Mouse (Mus musculus): ENCODE measurements around the gene 1700042G07Rik. TPM values are rescaled to one million over a fixed set of nuclear protein-coding genes. Genes with fewer than 3 reads are reported as not detected.

1700042G07Rik gene
- polyA plus RNA-seq, 1 experiment from 2014 or later: not detected

- Histone ChIP-seq H3K27ac (ENCODE audit: low read length) (peak within 1 kb of the TSS; percentile 79), H3K36me3 (ENCODE audit: control insufficient read depth, insufficient read depth, low read length) (peaks cover 43% of the 10 kb centered on the region), H3K4me3 (ENCODE audit: low read depth, low read length) (peak within 1 kb of the TSS; percentile 73), H3K4me2 (replicated peaks; ENCODE audit: low read depth, low read length) (peak within 1 kb of the TSS; percentile 76), H3K9me3 (ENCODE audit: control insufficient read depth, low read depth, low read length) (no peaks in the 10 kb centered on the region), H3K27me3 (ENCODE audit: control insufficient read depth, insufficient read depth, low read length) (no peaks in the 10 kb centered on the region), H3K4me1 (ENCODE audit: control insufficient read depth, insufficient read depth, low read length) (peaks cover 7% of the 10 kb centered on the region), H3K9ac (replicated peaks; ENCODE audit: low read depth, low read length) (peak within 1 kb of the TSS; percentile 89)
- 71% methylated on average over 6 of the region's 6 CpGs for WGBS
- no peak for ATAC-seq (ENCODE audit: insufficient number of reproducible peaks, insufficient read depth, low FRiP score, low read depth)
Observed at GRCm38 (mm10) chr4:116151238-116151637, 21.9 kb upstream of the 1700042G07Rik start, which contains the start of gene Lurap1. TSS of gene Lurap1 (minus strand) at chr4:116151338.

DNA sequence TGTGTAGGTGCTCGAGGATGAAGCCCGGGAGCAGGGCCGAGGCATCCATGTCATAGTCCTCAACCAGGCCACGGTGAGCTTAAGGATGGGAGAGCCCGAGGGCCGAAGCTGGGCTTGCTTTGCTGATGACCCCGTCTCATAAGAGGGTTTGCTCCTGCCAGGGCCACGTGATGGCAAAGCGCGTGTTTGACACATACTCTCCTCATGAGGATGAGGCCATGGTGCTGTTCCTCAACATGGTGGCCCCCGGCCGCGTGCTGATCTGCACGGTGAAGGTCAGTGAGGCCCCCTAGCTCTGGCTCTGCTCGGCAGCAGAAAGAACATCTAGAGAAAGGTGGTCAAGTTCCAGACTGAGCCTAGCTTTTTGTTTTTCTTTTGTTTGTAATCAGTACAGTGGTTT lies 20.5 kb upstream of the 1700042G07Rik start:
- no peak overlapping the region for H3K4me3 ChIP-seq (ENCODE audit: low read depth, low read length)
- ATAC-seq (ENCODE audit: insufficient number of reproducible peaks, insufficient read depth, low FRiP score, low read depth): no peak
- peaks cover 7% of the 10 kb centered on the region for H3K4me1 ChIP-seq (ENCODE audit: control insufficient read depth, insufficient read depth, low read length)
- H3K36me3 ChIP-seq (ENCODE audit: control insufficient read depth, insufficient read depth, low read length): peaks cover 58% of the 10 kb centered on the region
- no peak overlapping the region for H3K27ac ChIP-seq (ENCODE audit: low read length)
- H3K27me3 ChIP-seq (ENCODE audit: control insufficient read depth, insufficient read depth, low read length): no peaks in the 10 kb centered on the region
- H3K9me3 ChIP-seq (ENCODE audit: control insufficient read depth, low read depth, low read length): no peaks in the 10 kb centered on the region
- WGBS: 94% methylated on average over 15 of the region's 15 CpGs
- H3K9ac ChIP-seq (replicated peaks; ENCODE audit: low read depth, low read length): no peak overlapping the region
- H3K4me2 ChIP-seq (replicated peaks; ENCODE audit: low read depth, low read length): no peak overlapping the region

DNA sequence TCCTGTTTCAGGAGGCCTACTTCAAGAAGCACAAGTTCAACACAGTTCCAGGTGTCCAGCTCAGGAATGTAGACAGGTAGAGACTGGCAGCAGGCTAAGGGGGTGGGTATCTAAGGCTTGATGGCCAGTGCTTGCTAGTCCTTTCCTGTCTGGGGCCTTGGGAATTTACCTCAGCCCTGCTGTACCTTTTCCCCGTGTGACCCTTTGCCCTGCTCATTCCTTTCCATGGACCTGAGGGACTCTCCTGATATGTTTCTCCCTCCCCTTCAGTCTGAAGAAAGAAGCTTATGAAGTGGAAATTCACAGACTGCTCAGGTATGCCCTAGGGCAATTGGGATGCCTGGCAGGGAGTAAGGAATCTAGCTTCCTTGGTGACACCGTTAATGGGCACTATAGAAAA lies 15.3 kb upstream of the 1700042G07Rik start:
- no peak overlapping the region for H3K4me2 ChIP-seq (replicated peaks; ENCODE audit: low read depth, low read length)
- 94% methylated on average over 2 of the region's 2 CpGs for WGBS
- H3K4me3 ChIP-seq (ENCODE audit: low read depth, low read length): no peak overlapping the region
- no peaks in the 10 kb centered on the region for H3K4me1 ChIP-seq (ENCODE audit: control insufficient read depth, insufficient read depth, low read length)
- H3K27ac ChIP-seq (ENCODE audit: low read length): no peak overlapping the region
- no peak for ATAC-seq (ENCODE audit: insufficient number of reproducible peaks, insufficient read depth, low FRiP score, low read depth)
- no peaks in the 10 kb centered on the region for H3K9me3 ChIP-seq (ENCODE audit: control insufficient read depth, low read depth, low read length)
- no peaks in the 10 kb centered on the region for H3K27me3 ChIP-seq (ENCODE audit: control insufficient read depth, insufficient read depth, low read length)
- no peak overlapping the region for H3K9ac ChIP-seq (replicated peaks; ENCODE audit: low read depth, low read length)
- peaks cover 67% of the 10 kb centered on the region for H3K36me3 ChIP-seq (ENCODE audit: control insufficient read depth, insufficient read depth, low read length)

DNA sequence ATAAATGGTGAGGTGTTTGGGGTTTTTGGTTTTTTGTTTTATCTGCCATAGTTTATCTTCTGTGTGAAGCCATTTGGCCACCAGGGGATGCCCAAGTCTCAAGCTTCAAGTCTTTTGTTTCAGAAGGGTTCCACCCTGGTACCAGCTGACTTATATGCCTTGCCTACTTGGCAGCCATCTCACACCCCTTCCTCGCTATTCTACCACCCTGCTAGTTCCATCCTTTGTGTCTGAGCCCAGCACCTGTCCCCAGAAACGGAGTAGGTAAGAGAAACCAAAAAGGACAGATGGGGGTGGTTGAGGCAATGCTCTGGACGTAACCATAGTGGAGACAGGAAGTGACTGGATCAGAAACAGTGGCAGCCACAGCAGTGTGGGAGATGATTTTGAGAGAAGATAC lies 13.3 kb upstream of the 1700042G07Rik start:
- Histone ChIP-seq H3K4me2 (replicated peaks; ENCODE audit: low read depth, low read length) (no peak overlapping the region), H3K27ac (ENCODE audit: low read length) (no peak overlapping the region), H3K9ac (replicated peaks; ENCODE audit: low read depth, low read length) (no peak overlapping the region), H3K9me3 (ENCODE audit: control insufficient read depth, low read depth, low read length) (no peaks in the 10 kb centered on the region), H3K4me1 (ENCODE audit: control insufficient read depth, insufficient read depth, low read length) (no peaks in the 10 kb centered on the region), H3K4me3 (ENCODE audit: low read depth, low read length) (no peak overlapping the region), H3K27me3 (ENCODE audit: control insufficient read depth, insufficient read depth, low read length) (no peaks in the 10 kb centered on the region), H3K36me3 (ENCODE audit: control insufficient read depth, insufficient read depth, low read length) (peaks cover 46% of the 10 kb centered on the region)
- WGBS: 82% methylated on average over 3 of the region's 3 CpGs
- ATAC-seq (ENCODE audit: insufficient number of reproducible peaks, insufficient read depth, low FRiP score, low read depth): no peak

- Histone ChIP-seq H3K4me1 (ENCODE audit: control insufficient read depth, insufficient read depth, low read length) (no peaks in the 10 kb centered on the region), H3K27me3 (ENCODE audit: control insufficient read depth, insufficient read depth, low read length) (no peaks in the 10 kb centered on the region), H3K9ac (replicated peaks; ENCODE audit: low read depth, low read length) (no peak overlapping the region), H3K9me3 (ENCODE audit: control insufficient read depth, low read depth, low read length) (no peaks in the 10 kb centered on the region), H3K27ac (ENCODE audit: low read length) (no peak overlapping the region), H3K4me3 (ENCODE audit: low read depth, low read length) (no peak overlapping the region), H3K4me2 (replicated peaks; ENCODE audit: low read depth, low read length) (no peak overlapping the region), H3K36me3 (ENCODE audit: control insufficient read depth, insufficient read depth, low read length) (peaks cover 38% of the 10 kb centered on the region)
- no peak for ATAC-seq (ENCODE audit: insufficient number of reproducible peaks, insufficient read depth, low FRiP score, low read depth)
- WGBS: 80% methylated on average over 3 of the region's 3 CpGs
Observed at GRCm38 (mm10) chr4:116160769-116161168, 12.4 kb upstream of the 1700042G07Rik start.

- Histone ChIP-seq H3K36me3 (ENCODE audit: control insufficient read depth, insufficient read depth, low read length) (peaks cover 26% of the 10 kb centered on the region), H3K4me3 (ENCODE audit: low read depth, low read length) (no peak overlapping the region), H3K9ac (replicated peaks; ENCODE audit: low read depth, low read length) (no peak overlapping the region), H3K9me3 (ENCODE audit: control insufficient read depth, low read depth, low read length) (no peaks in the 10 kb centered on the region), H3K4me2 (replicated peaks; ENCODE audit: low read depth, low read length) (no peak overlapping the region), H3K27me3 (ENCODE audit: control insufficient read depth, insufficient read depth, low read length) (no peaks in the 10 kb centered on the region), H3K4me1 (ENCODE audit: control insufficient read depth, insufficient read depth, low read length) (no peaks in the 10 kb centered on the region), H3K27ac (ENCODE audit: low read length) (no peak overlapping the region)
- no peak for ATAC-seq (ENCODE audit: insufficient number of reproducible peaks, insufficient read depth, low FRiP score, low read depth)
- 78% methylated on average over 4 of the region's 4 CpGs for WGBS
Observed at GRCm38 (mm10) chr4:116162142-116162541, 11.0 kb upstream of the 1700042G07Rik start.

DNA sequence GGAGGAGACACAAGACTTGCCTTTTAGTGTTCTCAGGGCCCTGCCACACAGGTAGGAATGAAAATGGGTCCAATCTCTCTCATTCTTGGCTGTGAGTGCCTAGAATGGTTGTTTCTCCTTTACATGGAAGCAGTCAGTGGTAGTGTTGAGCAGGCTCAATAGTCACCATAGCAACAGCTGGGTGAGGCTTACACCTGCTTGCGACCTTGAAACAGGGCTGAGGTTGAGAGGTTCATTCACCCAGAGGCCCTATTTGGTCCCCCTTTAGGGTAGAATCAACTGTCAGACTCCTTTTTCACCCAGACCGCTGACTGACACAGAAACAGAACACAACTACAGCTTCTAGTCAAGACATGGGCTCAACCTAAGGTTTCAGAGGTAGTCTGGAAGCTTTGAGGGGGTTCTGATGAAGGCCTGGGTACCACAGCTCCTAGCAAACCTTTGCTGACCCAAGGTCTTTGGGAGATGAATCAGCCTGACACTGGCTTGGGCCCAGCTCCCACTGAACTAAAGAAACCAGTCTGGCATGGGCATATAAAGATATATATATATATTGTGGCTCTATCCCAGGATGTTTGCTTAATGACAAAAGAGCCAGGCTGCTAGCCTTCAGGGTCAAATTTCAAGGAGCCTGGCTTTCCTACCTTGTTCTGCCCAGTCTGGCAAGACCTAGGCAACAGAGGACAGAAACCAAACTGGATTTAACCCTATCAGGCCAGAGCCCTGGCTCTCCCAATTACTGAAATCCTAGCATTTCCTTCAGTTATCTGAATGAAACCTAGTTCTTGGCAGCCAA lies 8.2 kb upstream of the 1700042G07Rik start:
- H3K36me3 ChIP-seq (ENCODE audit: control insufficient read depth, insufficient read depth, low read length): no peaks in the 10 kb centered on the region; the same call in 1 of the 2 replicates
- H3K4me3 ChIP-seq (ENCODE audit: low read depth, low read length): no peak overlapping the region
- no peaks in the 10 kb centered on the region for H3K9me3 ChIP-seq (ENCODE audit: control insufficient read depth, low read depth, low read length)
- H3K9ac ChIP-seq (replicated peaks; ENCODE audit: low read depth, low read length): no peak overlapping the region
- H3K4me2 ChIP-seq (replicated peaks; ENCODE audit: low read depth, low read length): no peak overlapping the region
- H3K27me3 ChIP-seq (ENCODE audit: control insufficient read depth, insufficient read depth, low read length): no peaks in the 10 kb centered on the region
- peak; percentile 59 for ATAC-seq (ENCODE audit: insufficient number of reproducible peaks, insufficient read depth, low FRiP score, low read depth)
- 63% methylated on average over 2 of the region's 2 CpGs for WGBS
- H3K27ac ChIP-seq (ENCODE audit: low read length): peak overlapping the region; percentile 35; the same call in 1 of the 2 replicates
- H3K4me1 ChIP-seq (ENCODE audit: control insufficient read depth, insufficient read depth, low read length): no peaks in the 10 kb centered on the region

DNA sequence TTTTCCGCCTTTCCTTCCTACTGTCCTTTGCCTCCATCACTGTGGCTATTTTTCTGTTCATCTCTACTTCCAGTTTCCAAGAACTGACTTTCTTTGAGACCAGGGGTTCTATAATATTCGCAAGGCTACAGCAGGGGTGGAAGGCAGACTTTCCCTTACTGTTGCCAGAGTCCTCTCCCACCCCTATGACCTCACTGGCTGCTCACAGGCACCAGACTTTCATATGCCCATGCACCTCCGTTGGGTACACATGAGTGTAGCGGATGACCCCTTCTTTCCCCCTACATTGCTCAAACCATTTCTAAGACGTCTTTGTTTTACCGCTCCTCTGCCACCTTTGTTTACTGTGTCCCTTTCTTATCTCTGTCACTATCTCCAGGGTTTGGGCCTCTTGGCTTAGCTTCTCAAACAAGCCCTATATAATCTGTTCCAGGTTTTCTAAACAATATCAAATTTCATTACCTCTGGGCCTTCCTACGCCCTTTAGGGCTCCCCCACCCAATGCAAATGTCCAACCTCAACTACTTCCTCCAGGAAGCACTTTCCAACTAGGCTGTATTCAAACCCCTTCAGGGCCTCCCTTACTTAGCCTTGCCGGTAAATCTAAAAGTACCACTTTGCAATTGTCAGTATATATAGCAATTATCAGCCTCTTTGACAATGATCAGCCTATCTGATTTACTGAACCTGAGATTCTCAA lies 7.3 kb upstream of the 1700042G07Rik start:
- Histone ChIP-seq H3K4me2 (replicated peaks; ENCODE audit: low read depth, low read length) (peak overlapping the region; percentile 8; the same call in 1 of the 2 replicates), H3K27me3 (ENCODE audit: control insufficient read depth, insufficient read depth, low read length) (no peaks in the 10 kb centered on the region), H3K4me1 (ENCODE audit: control insufficient read depth, insufficient read depth, low read length) (no peaks in the 10 kb centered on the region), H3K9me3 (ENCODE audit: control insufficient read depth, low read depth, low read length) (no peaks in the 10 kb centered on the region), H3K9ac (replicated peaks; ENCODE audit: low read depth, low read length) (no peak overlapping the region), H3K27ac (ENCODE audit: low read length) (peak overlapping the region; percentile 35; the same call in 1 of the 2 replicates), H3K36me3 (ENCODE audit: control insufficient read depth, insufficient read depth, low read length) (no peaks in the 10 kb centered on the region; the same call in 1 of the 2 replicates), H3K4me3 (ENCODE audit: low read depth, low read length) (no peak overlapping the region)
- ATAC-seq (ENCODE audit: insufficient number of reproducible peaks, insufficient read depth, low FRiP score, low read depth): peak; percentile 47
- 39% methylated on average over 8 of the region's 8 CpGs for WGBS

Measured in stomach, embryonic 14.5 days (tissue).